Mouse (Mus musculus) liver, adult 2 months (tissue): ENCODE data around the gene Pdik1l.

Experiments
- CTCF ChIP-seq: fragments of 200-500 bp; IDR thresholded peaks from 2 replicates; pipeline ENCODE4 v1.5.1; 2011; ENCODE audit warnings: low read depth, low read length, control low read depth
- POLR2A ChIP-seq: fragments of 200-500 bp; IDR thresholded peaks from 2 replicates; pipeline ENCODE4 v1.6.1; 2011; ENCODE audit warnings: low read length, control low read depth; ENCODE audit not compliant: insufficient read depth; ENCODE audit errors: extremely low read depth

DNA sequence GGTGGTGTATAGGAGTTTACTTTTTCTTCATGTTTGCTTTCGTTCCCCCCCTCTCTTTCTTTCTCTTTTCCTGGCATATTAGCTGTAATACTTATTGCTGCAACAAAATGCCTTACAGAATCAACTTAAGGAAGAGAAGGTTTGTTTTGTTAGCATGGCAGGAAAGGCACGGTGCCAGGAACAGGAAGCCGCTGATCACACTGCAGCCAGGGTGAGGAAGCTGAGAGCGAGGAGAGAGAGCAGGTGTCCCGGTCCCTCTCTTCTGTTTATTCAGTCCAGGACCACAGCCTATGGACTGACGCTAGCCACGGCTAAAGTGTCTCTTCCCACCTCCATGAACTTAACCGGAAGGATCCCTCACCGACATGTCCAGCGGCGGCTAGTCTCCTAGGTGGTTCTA lies 29.3 kb downstream of the Pdik1l start:
- TF ChIP-seq POLR2A = no peak
- no peak for TF ChIP-seq CTCF
